14 mouse cellular contexts compared by ENCODE assay signal in genomic region chrX:161487691-161488090, GRCm38 (mm10).
DNase-seq lines count a peak whose midpoint lies in the region; ATAC-seq and TF ChIP-seq lines count a peak whose summit lies in the region.
"Had no signal": no experiment of that assay in that cellular context is flagged by ENCODE, and none has a peak within 500 bp of the region (broad histone marks: within the 10 kb centered on the region; RNA-seq: fewer than 3 reads in every experiment).

No protein-coding gene starts in this region.

- no peak overlapping the region for H3K4me2 ChIP-seq in lung, embryonic 14.5 days
- no peak overlapping the region for H3K4me2 ChIP-seq in hindbrain, embryonic 11.5 days (replicated peaks; ENCODE audit: low read depth, low read length)
- H3K4me2 ChIP-seq: forebrain, embryonic 13.5 days; limb, embryonic 13.5 days had no signal

- H3K4me3 ChIP-seq in lung, embryonic 14.5 days (ENCODE audit: low read depth, low read length) = no peak overlapping the region
- no peak overlapping the region for H3K4me3 ChIP-seq in hindbrain, embryonic 11.5 days (ENCODE audit: low read depth, low read length)
- H3K4me3 ChIP-seq: embryonic facial prominence, embryonic 10.5 days; forebrain, embryonic 13.5 days; limb, embryonic 13.5 days had no signal

- peak; percentile 12 for DNase-seq in adrenal gland, adult 2 months
- DNase-seq in adrenal gland, postnatal 4 days (ENCODE audit: low spot score in 2 of 2) = no peak
- DNase-seq in CD4-positive helper T cell, adult 2 months (ENCODE audit: low read depth, low spot score) = peak; percentile 0
- peak; percentile 8 for DNase-seq in gastrocnemius, postnatal 10 days
- DNase-seq in lung, embryonic 14.5 days = peak; percentile 3
- DNase-seq in hindbrain, embryonic 11.5 days (ENCODE audit: low spot score) = no peak
- DNase-seq in layer of hippocampus, adult 9-11 months = no peak
- DNase-seq: kidney, adult 18-20 months; thymus, postnatal 36 days had no signal

- H3K36me3 ChIP-seq in lung, embryonic 14.5 days (ENCODE audit: insufficient read depth) = no peaks in the 10 kb centered on the region
- H3K36me3 ChIP-seq in hindbrain, embryonic 11.5 days (ENCODE audit: control insufficient read depth, insufficient read depth, low read length) = no peaks in the 10 kb centered on the region
- H3K36me3 ChIP-seq: embryonic facial prominence, embryonic 10.5 days; limb, embryonic 13.5 days had no signal

- no peak for ATAC-seq in lung, embryonic 14.5 days (ENCODE audit: insufficient read depth)
- ATAC-seq in erythroid progenitor cell, adult 5-6 weeks (replicated peaks; ENCODE audit: low FRiP score, poor library complexity, severe bottlenecking) = no peak
- no peak for ATAC-seq in hindbrain, embryonic 11.5 days (ENCODE audit: low FRiP score)
- ATAC-seq: activated CD4-positive, CD25-positive, alpha-beta regulatory T cell, adult 4 months; forebrain, embryonic 13.5 days had no signal

- 58% methylated on average over 3 of the region's 3 CpGs for WGBS in lung, embryonic 14.5 days
- 81% methylated on average over 3 of the region's 3 CpGs for WGBS in hindbrain, embryonic 11.5 days

- no peak overlapping the region for H3K9ac ChIP-seq in lung, embryonic 14.5 days
- no peak overlapping the region for H3K9ac ChIP-seq in hindbrain, embryonic 11.5 days (ENCODE audit: low read depth, low read length)
- H3K9ac ChIP-seq: forebrain, embryonic 13.5 days; limb, embryonic 13.5 days had no signal

- no peak for TF ChIP-seq CTCF in lung, embryonic 14.5 days (IDR thresholded peaks at IDR 0.05; ENCODE audit: low read depth)

- H3K27ac ChIP-seq in lung, embryonic 14.5 days (ENCODE audit: low read depth) = no peak overlapping the region
- H3K27ac ChIP-seq in hindbrain, embryonic 11.5 days (ENCODE audit: low read depth, low read length) = no peak overlapping the region
- H3K27ac ChIP-seq: embryonic facial prominence, embryonic 10.5 days; forebrain, embryonic 13.5 days; limb, embryonic 13.5 days had no signal

- H3K9me3 ChIP-seq in lung, embryonic 14.5 days (ENCODE audit: low read depth, low read length) = no peaks in the 10 kb centered on the region
- no peaks in the 10 kb centered on the region for H3K9me3 ChIP-seq in hindbrain, embryonic 11.5 days (ENCODE audit: control insufficient read depth, low read length)
- H3K9me3 ChIP-seq: embryonic facial prominence, embryonic 10.5 days; forebrain, embryonic 13.5 days; limb, embryonic 13.5 days had no signal

- H3K4me1 ChIP-seq in lung, embryonic 14.5 days (ENCODE audit: insufficient read depth) = no peaks in the 10 kb centered on the region
- no peaks in the 10 kb centered on the region for H3K4me1 ChIP-seq in hindbrain, embryonic 11.5 days (replicated peaks; ENCODE audit: control insufficient read depth, insufficient read depth, low read length)
- H3K4me1 ChIP-seq: embryonic facial prominence, embryonic 10.5 days; forebrain, embryonic 13.5 days; limb, embryonic 13.5 days had no signal

- H3K27me3 ChIP-seq in lung, embryonic 14.5 days (ENCODE audit: insufficient read depth, low read length) = no peaks in the 10 kb centered on the region
- no peaks in the 10 kb centered on the region; the same call in 1 of the 2 replicates for H3K27me3 ChIP-seq in hindbrain, embryonic 11.5 days (ENCODE audit: control insufficient read depth, insufficient read depth, low read length)

Comparison
In these comparisons a context has a peak if more than half of its experiments do, and no peak if none do; other contexts are left out.
1. DNase-seq: peak in adrenal gland, adult 2 months (single experiment), CD4-positive helper T cell, adult 2 months (single experiment), gastrocnemius, postnatal 10 days (single experiment) and lung, embryonic 14.5 days (single experiment); none in adrenal gland, postnatal 4 days (0 of 2), hindbrain, embryonic 11.5 days (single experiment) and layer of hippocampus, adult 9-11 months (single experiment).